Mouse (Mus musculus): ENCODE data around the gene Neurl2. TPM values are rescaled to one million over a fixed set of nuclear protein-coding genes. Genes with fewer than 3 reads are reported as not detected.
"Not testable (repeated sequence)": the region's sequence is repeated elsewhere in the genome, so short reads cannot be mapped to it uniquely, and the experiment has no call there.

The Neurl2 gene
- 1 to 10 TPM; 5.4 to 7.4 TPM for total RNA-seq (2021)
- long read RNA-seq, experiment 1, transcript Neurl2-201 (2 exons, 1,014 nt) = major isoform, 6 of 6 reads
- long read RNA-seq, experiment 1, partial matches to known transcripts = 0 of 6 reads
- long read RNA-seq, experiment 1, other reads (novel, unspliced or antisense) = 0 of 6 reads
- long read RNA-seq, experiment 2, transcript Neurl2-201 (2 exons, 1,014 nt) = major isoform, 6 of 7 reads
- long read RNA-seq, experiment 2, partial matches to known transcripts = 0 of 7 reads
- long read RNA-seq, experiment 2, other reads (novel, unspliced or antisense) = 1 of 7 reads

- peak; percentile 70 to 80 for DNase-seq (ENCODE audit: low spot score in 2 of 2)
These were observed at the start of gene Neurl2 for GRCm38 (mm10) chr2:164833314-164833959. Neurl2 (minus strand) TSS chr2:164833456.

GRCm38 (mm10) chr2:164882619-164883018 lies 49.4 kb upstream of the Neurl2 start:
- no peak for DNase-seq (ENCODE audit: low spot score in 2 of 2)

- DNase-seq (ENCODE audit: low spot score in 2 of 2) = peak; percentile 89
These were observed 46.5 kb upstream of the Neurl2 start for GRCm38 (mm10) chr2:164879568-164880277.

- peak; percentile 91 to 96 for DNase-seq (ENCODE audit: low spot score in 2 of 2)
These were observed 45.9 kb upstream of the Neurl2 start, which contains the start of gene Pcif1 for GRCm38 (mm10) chr2:164879228-164879567. Pcif1 (plus strand) TSS chr2:164879304.

GRCm38 (mm10) chr2:164878509-164879227 lies 45.4 kb upstream of the Neurl2 start:
- no peak for DNase-seq (ENCODE audit: low spot score in 2 of 2)

- DNase-seq (ENCODE audit: low spot score in 2 of 2) = not testable (repeated sequence)
These were observed 44.3 kb upstream of the Neurl2 start for GRCm38 (mm10) chr2:164877376-164878215.

- not testable (repeated sequence) for DNase-seq (ENCODE audit: low spot score in 2 of 2)
These were observed 42.4 kb upstream of the Neurl2 start for GRCm38 (mm10) chr2:164875648-164876047.

GRCm38 (mm10) chr2:164874239-164874769 lies 41.0 kb upstream of the Neurl2 start:
- DNase-seq (ENCODE audit: low spot score in 2 of 2) = no peak

- no peak for DNase-seq (ENCODE audit: low spot score in 2 of 2)
These were observed 40.4 kb upstream of the Neurl2 start for GRCm38 (mm10) chr2:164873621-164874020.

- no peak for DNase-seq (ENCODE audit: low spot score in 2 of 2)
These were observed 38.5 kb upstream of the Neurl2 start for GRCm38 (mm10) chr2:164871602-164872303.

GRCm38 (mm10) chr2:164868491-164868890 lies 35.2 kb upstream of the Neurl2 start:
- DNase-seq (ENCODE audit: low spot score in 2 of 2) = no peak

- no peak for DNase-seq (ENCODE audit: low spot score in 2 of 2)
These were observed 34.3 kb upstream of the Neurl2 start for GRCm38 (mm10) chr2:164867566-164867965.

- DNase-seq (ENCODE audit: low spot score in 2 of 2) = peak in 1 of 2 experiments; percentile 43
These were observed 33.7 kb upstream of the Neurl2 start for GRCm38 (mm10) chr2:164866741-164867551.

- DNase-seq (ENCODE audit: low spot score in 2 of 2) = no peak
These were observed 31.3 kb upstream of the Neurl2 start for GRCm38 (mm10) chr2:164864593-164864992.

GRCm38 (mm10) chr2:164863411-164863810 lies 30.2 kb upstream of the Neurl2 start:
- not testable (repeated sequence) for DNase-seq (ENCODE audit: low spot score in 2 of 2)

GRCm38 (mm10) chr2:164862179-164862861 lies 29.1 kb upstream of the Neurl2 start:
- DNase-seq (ENCODE audit: low spot score in 2 of 2) = peak in 1 of 2 experiments; percentile 47

GRCm38 (mm10) chr2:164861094-164861493 lies 27.8 kb upstream of the Neurl2 start:
- DNase-seq (ENCODE audit: low spot score in 2 of 2) = no peak

Measured in adrenal gland, postnatal 4 days (tissue).